Comparison of ENCODE assay signal across 16 mouse cellular contexts in genomic region chr13:52011001-52011400, GRCm38 (mm10).
"Had no signal": no experiment of that assay in that cellular context is flagged by ENCODE, and none has a peak within 500 bp of the region (broad histone marks: within the 10 kb centered on the region; RNA-seq: fewer than 3 reads in every experiment).

No protein-coding gene starts in this region.

- DNase-seq: retina, postnatal 1 day; right cerebral cortex, adult 18-20 months; right cerebral cortex, postnatal 14 days; right cerebral cortex, postnatal 25 days; right cerebral cortex, postnatal 4 days; spleen, adult 18-20 months; thymus, adult 18-20 months; thymus, adult 2 months; thymus, postnatal 14 days; thymus, postnatal 25 days; thymus, postnatal 36 days; thymus, postnatal 4 days had no signal

- H3K9me3 ChIP-seq: neural tube, embryonic 13.5 days; neural tube, embryonic 15.5 days; stomach, embryonic 15.5 days had no signal

- H3K4me3 ChIP-seq: neural tube, embryonic 13.5 days; neural tube, embryonic 15.5 days; stomach, embryonic 15.5 days had no signal

- H3K36me3 ChIP-seq: neural tube, embryonic 13.5 days; neural tube, embryonic 15.5 days; stomach, embryonic 15.5 days had no signal

- H3K4me2 ChIP-seq: neural tube, embryonic 13.5 days; neural tube, embryonic 15.5 days; stomach, embryonic 15.5 days had no signal

- H3K9ac ChIP-seq: neural tube, embryonic 13.5 days; neural tube, embryonic 15.5 days; stomach, embryonic 15.5 days had no signal

- H3K27ac ChIP-seq: neural tube, embryonic 13.5 days; neural tube, embryonic 15.5 days; stomach, embryonic 15.5 days; stomach, postnatal 0 days had no signal

- H3K27me3 ChIP-seq: neural tube, embryonic 15.5 days; stomach, embryonic 15.5 days had no signal
